Mouse (Mus musculus): ENCODE measurements at regions not wholly inside any gene's neighbourhood (a gene's known extent, or its start where the extent isn't known, plus 50 kb on each side); places are given as distances from the start of the nearest gene placed in this dataset.

DNA sequence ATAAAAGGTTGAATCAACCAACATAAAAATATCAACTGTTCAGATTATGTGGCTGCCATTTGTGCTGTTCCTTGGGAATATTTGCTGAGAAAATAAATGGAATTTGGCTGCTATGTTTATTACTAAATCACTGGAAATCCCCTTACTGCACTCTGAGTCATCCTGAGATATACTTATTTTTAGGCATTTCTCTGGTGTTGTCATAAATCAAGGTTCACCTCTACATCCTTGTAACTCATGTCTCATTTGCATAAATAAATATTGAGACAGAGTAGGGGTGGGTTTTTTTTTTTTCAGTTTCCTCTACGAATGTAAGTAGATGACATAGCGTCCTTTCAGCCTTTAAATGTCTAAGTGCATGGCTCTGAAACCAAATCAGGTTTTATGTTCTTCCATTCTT, 191.9 kb upstream of the Fat1 start:
- Histone ChIP-seq H3K4me2 (ENCODE audit: insufficient read depth, low read depth, poor library complexity, severe bottlenecking) (no peak overlapping the region), H3K4me1 (ENCODE audit: control insufficient read depth in 1 of 2, insufficient read depth in 2 of 2) (no peaks in the 10 kb centered on the region), H3K27ac (ENCODE audit: insufficient read depth, low read depth) (no peak overlapping the region), H3K9me3 (replicated peaks; ENCODE audit: low read length) (peaks cover 41% of the 10 kb centered on the region), H3K79me2 (replicated peaks; ENCODE audit: control insufficient read depth, extremely low read depth, insufficient read depth, poor library complexity, severe bottlenecking) (no peaks in the 10 kb centered on the region), H3K36me3 (replicated peaks in 1 of 2; ENCODE audit: control insufficient read depth in 1 of 2, insufficient read depth in 1 of 2, low read length in 1 of 2) (no peaks in the 10 kb centered on the region), H3K9ac (ENCODE audit: insufficient read depth, low read depth) (no peak overlapping the region), H3K27me3 (replicated peaks) (no peaks in the 10 kb centered on the region), H3K4me3 (replicated peaks in 1 of 3; ENCODE audit: low read depth in 2 of 3, low read length in 2 of 3, poor library complexity in 1 of 3) (no peak overlapping the region)
- TF ChIP-seq MAX (IDR thresholded peaks at IDR 0.05; ENCODE audit: low read length), result no peak
- TF ChIP-seq RCOR1 (conservative IDR thresholded peaks at IDR 0.05; ENCODE audit: low read depth, low read length), result no peak
- no peak for TF ChIP-seq KAT2A (IDR thresholded peaks at IDR 0.05; ENCODE audit: insufficient replicate concordance, low read length)
- no peak for TF ChIP-seq POLR2A (IDR thresholded peaks at IDR 0.05; ENCODE audit: low read depth, low read length)
- TF ChIP-seq E2F4 (IDR thresholded peaks at IDR 0.05; ENCODE audit: insufficient replicate concordance, low read depth, low read length), result no peak
- no peak for TF ChIP-seq RAD21 (IDR thresholded peaks at IDR 0.05; ENCODE audit: low read depth, low read length)
- TF ChIP-seq MAZ (IDR thresholded peaks at IDR 0.05; ENCODE audit: low read depth, low read length), result no peak
- TF ChIP-seq SMC3 (IDR thresholded peaks at IDR 0.05; ENCODE audit: low read depth, low read length), result no peak
- TF ChIP-seq ZC3H11A (IDR thresholded peaks at IDR 0.05; ENCODE audit: low read depth, low read length), result no peak
- no peak for TF ChIP-seq USF1 (IDR thresholded peaks at IDR 0.05; ENCODE audit: low read depth, low read length)
- in situ Hi-C loops (cut with MboI; ENCODE audit: low pct_ligation_motif_present, low pct_unique_long_range_greater_than_20kb, low sequenced_read_pairs), result no loop called here
- dilution Hi-C loops (cut with MboI; ENCODE audit: extremely low pct_ligation_motif_present, extremely low pct_unique_long_range_greater_than_20kb, low sequenced_read_pairs), result no loop called here
- no peak for DNase-seq (ENCODE audit: extremely low read depth)

DNA sequence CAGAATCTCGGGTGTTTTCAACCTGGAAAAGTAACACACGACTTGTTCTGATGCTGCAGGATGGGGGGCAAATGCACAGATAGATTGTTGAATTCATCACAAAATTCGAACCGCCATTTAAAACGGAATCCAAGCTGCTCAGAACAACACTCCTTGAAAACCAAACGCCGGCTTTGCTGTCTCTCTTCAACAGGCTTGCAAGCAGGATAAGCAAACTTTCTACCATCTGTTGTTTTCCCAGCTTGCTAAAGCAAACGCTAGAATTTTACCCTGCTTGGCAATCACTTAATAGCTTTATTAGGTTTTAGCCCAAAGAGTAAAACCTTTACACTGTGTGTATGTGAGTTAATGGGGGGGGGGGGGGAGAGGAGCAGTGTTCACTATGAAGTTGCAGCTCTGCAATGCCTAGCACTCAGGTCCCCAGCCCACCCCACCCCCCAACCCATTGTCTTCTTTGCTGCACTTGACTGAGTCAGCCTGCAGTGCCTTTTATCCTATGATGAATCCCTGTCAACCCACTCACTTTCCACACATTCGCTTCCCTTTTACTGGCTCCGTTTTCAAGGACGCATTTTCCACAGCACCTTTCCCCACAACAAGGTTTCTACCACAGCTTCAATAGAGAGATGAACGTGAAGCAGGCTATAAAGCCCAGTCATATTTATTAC, 190.1 kb upstream of the Fat1 start:
- in situ Hi-C loops (cut with MboI; ENCODE audit: low pct_ligation_motif_present, low pct_unique_long_range_greater_than_20kb, low sequenced_read_pairs), result no loop called here
- peaks cover 43% of the 10 kb centered on the region for H3K9me3 ChIP-seq (replicated peaks; ENCODE audit: low read length)
- no peaks in the 10 kb centered on the region for H3K27me3 ChIP-seq (replicated peaks)
- H3K9ac ChIP-seq (ENCODE audit: insufficient read depth, low read depth), result no peak overlapping the region
- H3K27ac ChIP-seq (ENCODE audit: insufficient read depth, low read depth), result no peak overlapping the region
- H3K4me1 ChIP-seq (ENCODE audit: control insufficient read depth in 1 of 2, insufficient read depth in 2 of 2), result no peaks in the 10 kb centered on the region
- no peak overlapping the region for H3K4me2 ChIP-seq (ENCODE audit: insufficient read depth, low read depth, poor library complexity, severe bottlenecking)
- H3K4me3 ChIP-seq (replicated peaks in 1 of 3; ENCODE audit: low read depth in 2 of 3, low read length in 2 of 3, poor library complexity in 1 of 3), result no peak overlapping the region
- dilution Hi-C loops (cut with MboI; ENCODE audit: extremely low pct_ligation_motif_present, extremely low pct_unique_long_range_greater_than_20kb, low sequenced_read_pairs), result no loop called here
- H3K36me3 ChIP-seq (replicated peaks in 1 of 2; ENCODE audit: control insufficient read depth in 1 of 2, insufficient read depth in 1 of 2, low read length in 1 of 2), result no peaks in the 10 kb centered on the region
- no peaks in the 10 kb centered on the region for H3K79me2 ChIP-seq (replicated peaks; ENCODE audit: control insufficient read depth, extremely low read depth, insufficient read depth, poor library complexity, severe bottlenecking)
- TF ChIP-seq ZMIZ1 (IDR thresholded peaks at IDR 0.05; ENCODE audit: low read depth, low read length), result no peak
- no peak for TF ChIP-seq JUN (IDR thresholded peaks at IDR 0.05; ENCODE audit: insufficient read depth, low read depth, low read length)
- TF ChIP-seq KAT2A (IDR thresholded peaks at IDR 0.05; ENCODE audit: insufficient replicate concordance, low read length), result no peak
- no peak for TF ChIP-seq HCFC1 (IDR thresholded peaks at IDR 0.05; ENCODE audit: low read depth, low read length)
- no peak for TF ChIP-seq BHLHE40 (IDR thresholded peaks at IDR 0.05; ENCODE audit: low read depth, low read length)
- TF ChIP-seq SMC3 (IDR thresholded peaks at IDR 0.05; ENCODE audit: low read depth, low read length), result no peak
- TF ChIP-seq UBTF (IDR thresholded peaks at IDR 0.05; ENCODE audit: low read depth, low read length), result no peak
- TF ChIP-seq E2F4 (IDR thresholded peaks at IDR 0.05; ENCODE audit: insufficient replicate concordance, low read depth, low read length), result no peak
- TF ChIP-seq EP300 (IDR thresholded peaks at IDR 0.05; ENCODE audit: low read length), result no peak
- no peak for TF ChIP-seq MAX (IDR thresholded peaks at IDR 0.05; ENCODE audit: low read length)
- TF ChIP-seq MXI1 (IDR thresholded peaks at IDR 0.05; ENCODE audit: low read depth, low read length), result no peak
- no peak for TF ChIP-seq CHD1 (IDR thresholded peaks at IDR 0.05; ENCODE audit: low read depth, low read length)
- no peak for TF ChIP-seq POLR2AphosphoS2 (IDR thresholded peaks at IDR 0.05; ENCODE audit: low read depth, low read length)
- TF ChIP-seq ZNF384 (IDR thresholded peaks at IDR 0.05; ENCODE audit: low read depth, low read length), result no peak
- TF ChIP-seq PAX5 (IDR thresholded peaks at IDR 0.05; ENCODE audit: low read length), result no peak
- TF ChIP-seq MEF2A (IDR thresholded peaks at IDR 0.05; ENCODE audit: borderline replicate concordance, low read depth, low read length), result no peak
- no peak for TF ChIP-seq USF1 (IDR thresholded peaks at IDR 0.05; ENCODE audit: low read depth, low read length)
- TF ChIP-seq GABPA (IDR thresholded peaks at IDR 0.05; ENCODE audit: insufficient replicate concordance, low read depth, low read length), result no peak
- no peak for TF ChIP-seq SIN3A (IDR thresholded peaks at IDR 0.05; ENCODE audit: low read length)
- DNase-seq (ENCODE audit: extremely low read depth), result no peak
